Mouse (Mus musculus) thymus, adult 2 months (tissue): ENCODE data around the gene Lrch3.

ENCODE experiments used
- CTCF ChIP-seq: fragments of 200-500 bp; IDR thresholded peaks from 2 replicates; pipeline ENCODE4 v1.5.1; 2012; ENCODE audit warnings: mild to moderate bottlenecking, control low read depth, low read length, moderate library complexity, borderline replicate concordance; ENCODE audit not compliant: control insufficient read depth, poor library complexity, insufficient read depth; ENCODE audit errors: extremely low read depth
- POLR2A ChIP-seq: fragments of 200-500 bp; IDR thresholded peaks from 2 replicates; pipeline ENCODE4 v1.6.1; 2012; ENCODE audit warnings: mild to moderate bottlenecking, low read length, control low read depth, moderate library complexity; ENCODE audit not compliant: control insufficient read depth, poor library complexity, insufficient read depth; ENCODE audit errors: extremely low read depth

GRCm38 (mm10) chr16:33024456-33025104 lies 110.7 kb downstream of the Lrch3 start:
- TF ChIP-seq CTCF (no peak), POLR2A (no peak)
